Mouse (Mus musculus): ENCODE measurements at regions not wholly inside any gene's neighbourhood (a gene's known extent, or its start where the extent isn't known, plus 50 kb on each side); places are given as distances from the start of the nearest gene placed in this dataset.
A peak's percentile ranks its signal among the peaks of the same experiment; 100 is the strongest.

- no peak for DNase-seq
Measured at GRCm38 (mm10) chr14:71359581-71359980, 759.9 kb upstream of the Fam160b2 start.

DNA sequence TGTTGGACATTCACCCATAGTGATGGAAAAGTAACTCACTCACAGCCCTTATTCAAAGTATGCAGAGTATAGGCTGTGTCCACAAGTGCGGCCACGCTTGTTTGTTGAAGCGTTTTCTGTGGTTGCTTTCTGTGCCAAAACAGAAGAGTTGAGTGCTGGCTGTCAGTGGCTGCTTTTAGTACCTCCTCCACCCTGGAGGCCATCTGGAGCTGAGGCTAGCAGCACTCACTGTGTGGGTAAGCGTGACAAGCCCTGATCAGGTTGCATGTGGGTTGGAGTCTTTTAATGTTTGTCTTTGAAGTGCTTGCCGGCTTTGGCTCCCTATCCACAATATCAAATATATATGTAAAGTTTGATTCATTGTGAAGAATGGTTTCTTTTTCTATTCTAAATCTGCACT lies 738.6 kb upstream of the Fam160b2 start:
- DNase-seq = no peak

GRCm38 (mm10) chr14:71336906-71337305 lies 737.3 kb upstream of the Fam160b2 start:
- no peak for DNase-seq

DNA sequence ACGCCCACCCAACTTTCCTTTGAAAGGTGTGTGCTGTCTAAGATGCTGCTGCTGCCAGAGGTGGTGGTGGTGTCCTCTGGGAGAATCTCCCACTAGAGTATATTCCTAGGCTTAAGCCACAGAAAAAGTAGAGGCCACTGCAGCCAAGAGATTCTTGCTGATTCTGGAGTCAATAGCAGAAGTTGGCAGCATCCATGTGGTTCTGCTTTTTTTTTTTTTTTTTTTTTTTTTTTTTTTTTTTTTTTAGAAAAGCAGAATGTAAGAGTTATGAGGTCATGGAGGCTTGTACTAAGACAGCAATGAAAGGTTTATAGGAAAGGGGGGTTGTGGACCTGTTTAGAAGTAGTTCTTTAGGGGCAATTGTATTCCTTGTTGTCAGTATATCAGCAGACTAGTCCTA lies 734.4 kb upstream of the Fam160b2 start:
- no peak for DNase-seq

DNA sequence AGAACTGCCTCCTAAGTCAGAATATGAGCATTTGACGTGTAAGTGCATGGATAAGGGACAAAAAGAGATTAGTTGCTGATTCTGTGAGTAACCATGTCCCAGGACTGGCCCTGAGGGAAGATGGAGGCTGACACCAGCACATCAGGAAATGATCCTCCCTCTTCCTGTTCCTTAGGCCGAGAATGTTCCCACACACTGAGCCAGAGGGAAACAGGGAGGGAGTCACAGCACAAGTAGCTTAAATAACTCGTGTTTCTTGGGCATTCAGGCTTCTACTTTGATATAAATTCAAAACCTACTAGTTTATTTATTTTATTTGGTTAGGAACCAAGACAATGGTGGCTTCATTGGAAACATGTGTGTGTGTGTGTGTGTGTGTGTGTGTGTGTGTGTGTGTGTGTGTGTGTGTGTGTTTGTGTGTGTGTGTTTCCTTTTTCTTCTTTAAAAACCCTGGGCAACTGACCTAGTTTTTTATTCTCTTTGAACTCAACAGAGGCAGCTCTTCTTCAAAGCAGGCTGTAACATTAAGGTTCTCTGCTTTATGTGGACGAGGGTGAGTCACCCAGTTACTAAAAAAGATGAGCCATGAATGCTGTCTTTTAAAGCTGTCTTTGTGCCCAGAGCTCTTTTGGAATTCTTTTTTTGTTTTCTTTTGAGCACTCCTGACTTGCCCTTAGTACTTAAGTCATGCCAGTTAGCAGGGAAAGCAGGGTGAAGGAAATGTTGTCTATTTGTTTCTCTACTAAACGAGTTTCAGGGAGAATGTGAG lies 730.4 kb upstream of the Fam160b2 start:
- DNase-seq = no peak

DNA sequence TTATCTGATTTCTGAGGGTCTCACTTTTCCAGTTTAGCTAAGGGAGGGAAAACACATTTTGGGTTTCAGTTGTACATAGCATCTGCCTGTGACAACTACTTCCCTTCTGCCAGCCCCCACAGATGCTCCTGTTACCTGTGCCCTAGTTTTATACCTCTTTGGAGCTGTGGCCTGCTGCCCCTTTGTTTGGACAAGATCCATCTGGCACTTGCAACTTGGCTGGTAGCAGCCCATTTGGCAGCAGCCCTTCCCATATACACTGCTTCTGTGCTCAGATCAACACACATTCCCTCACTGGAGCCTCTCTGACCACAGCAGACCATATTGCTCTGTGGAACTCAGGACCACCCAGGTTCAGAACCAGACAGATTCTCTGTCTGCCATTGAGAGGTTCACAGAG lies 728.0 kb upstream of the Fam160b2 start:
- DNase-seq = no peak

- no peak for DNase-seq
Measured at GRCm38 (mm10) chr14:71326521-71327105, 727.0 kb upstream of the Fam160b2 start.

DNA sequence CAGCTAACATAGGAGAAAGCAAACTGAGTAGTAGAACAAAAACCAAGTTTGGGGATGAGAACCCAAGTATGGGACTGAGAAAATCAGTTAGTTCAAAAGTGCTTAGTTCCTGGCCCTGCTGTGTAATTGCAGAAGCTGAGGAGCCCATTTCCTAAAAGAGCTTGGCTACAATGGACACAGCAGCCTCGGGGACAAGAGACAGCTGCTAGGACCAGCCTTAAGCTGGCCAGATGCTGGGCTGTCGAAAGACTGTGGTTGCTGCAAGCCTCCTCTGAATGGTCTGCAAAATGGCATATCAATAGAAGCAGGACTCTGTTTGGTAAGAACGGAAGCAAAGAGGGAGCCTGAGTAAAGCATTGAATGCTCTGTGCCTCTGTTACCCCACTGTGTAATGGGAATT lies 715.6 kb upstream of the Fam160b2 start:
- DNase-seq = no peak

DNA sequence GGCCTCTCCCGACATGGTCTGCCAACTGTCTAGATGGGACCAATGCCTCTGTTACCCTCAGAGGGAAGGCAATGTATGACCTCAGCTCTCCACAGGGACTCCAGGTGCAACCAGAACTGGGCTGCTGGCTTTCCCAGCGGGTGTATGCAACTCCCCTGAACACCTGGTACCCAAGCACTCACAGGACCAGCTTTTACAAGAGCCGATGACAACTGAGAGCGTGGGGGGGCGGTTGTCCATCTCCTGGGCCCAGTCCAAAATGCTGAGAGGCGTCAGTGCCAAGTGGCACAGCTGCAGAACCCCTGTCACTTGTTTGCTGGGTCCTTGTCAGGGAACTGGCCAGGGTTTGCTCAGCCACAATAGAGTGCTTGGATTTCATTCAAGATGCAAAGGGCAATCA lies 700.1 kb upstream of the Fam160b2 start:
- no peak for DNase-seq

GRCm38 (mm10) chr14:71281568-71281967 lies 681.9 kb upstream of the Fam160b2 start:
- no peak for DNase-seq

DNA sequence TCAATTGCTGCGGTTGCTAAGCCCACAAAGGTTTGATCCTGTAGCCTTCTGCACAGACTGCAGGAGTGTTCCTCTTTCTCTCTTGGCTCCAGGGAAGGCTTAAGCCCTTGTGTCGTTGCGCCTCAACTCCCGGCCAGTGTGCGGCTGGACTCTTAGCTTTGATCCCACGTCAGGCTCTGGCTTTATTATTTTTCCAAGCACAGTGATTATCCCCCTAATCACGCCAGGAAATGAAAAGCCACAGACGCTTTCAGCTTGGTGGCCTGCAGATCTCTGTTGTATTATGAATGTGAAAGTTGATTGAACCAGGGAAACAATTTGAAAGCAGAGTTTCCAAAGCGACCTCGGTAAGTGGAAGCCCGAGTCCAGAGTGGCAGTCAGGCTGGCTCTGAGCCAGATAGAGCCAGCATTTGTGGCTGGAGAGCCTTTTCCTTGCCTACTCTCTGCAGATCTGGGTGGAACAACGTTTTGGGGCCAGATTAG lies 676.7 kb upstream of the Fam160b2 start:
- DNase-seq = peak; percentile 5

- DNase-seq = no peak
Measured at GRCm38 (mm10) chr14:71272470-71272869, 672.8 kb upstream of the Fam160b2 start.

DNA sequence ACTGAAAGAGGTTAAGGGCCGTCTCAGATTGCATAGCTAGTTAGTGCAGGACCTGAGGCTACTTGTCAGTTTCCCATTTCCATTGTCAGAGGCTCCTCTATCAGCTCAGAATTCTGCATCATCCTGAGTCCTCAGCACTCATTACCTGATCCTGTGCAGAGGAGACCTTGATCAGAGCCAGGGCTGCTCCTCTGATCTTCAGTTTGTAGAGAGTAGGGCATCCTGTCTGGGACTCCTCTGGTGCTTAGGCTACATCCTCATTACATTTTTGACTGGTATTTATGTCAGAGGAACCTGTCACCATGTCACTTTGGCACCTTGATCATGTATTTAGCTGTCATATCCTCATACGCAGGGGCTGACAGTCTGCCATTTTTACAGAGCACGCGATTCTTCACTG lies 658.0 kb upstream of the Fam160b2 start:
- no peak for DNase-seq

DNA sequence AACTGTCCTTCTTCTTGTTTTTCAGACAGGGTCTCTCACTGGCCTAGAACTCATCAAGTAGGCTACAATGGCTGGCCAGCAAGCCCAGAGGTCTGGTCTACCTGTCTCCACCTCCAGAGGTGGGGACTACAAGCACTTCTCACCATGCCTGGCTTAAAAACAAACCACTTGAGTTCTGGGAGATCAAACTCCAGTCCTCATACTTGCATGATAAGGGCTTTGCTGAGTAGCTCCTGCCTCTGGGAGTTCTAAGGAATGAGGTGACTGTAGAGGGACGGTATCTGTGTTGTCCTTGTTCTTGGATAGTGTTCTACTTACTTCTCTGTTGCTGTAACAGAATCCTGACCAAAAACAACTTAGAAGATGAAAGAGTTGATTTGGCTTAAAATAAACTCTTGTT lies 654.6 kb upstream of the Fam160b2 start:
- DNase-seq = no peak

- no peak for DNase-seq
Measured at GRCm38 (mm10) chr14:71252136-71252535, 652.5 kb upstream of the Fam160b2 start.

DNA sequence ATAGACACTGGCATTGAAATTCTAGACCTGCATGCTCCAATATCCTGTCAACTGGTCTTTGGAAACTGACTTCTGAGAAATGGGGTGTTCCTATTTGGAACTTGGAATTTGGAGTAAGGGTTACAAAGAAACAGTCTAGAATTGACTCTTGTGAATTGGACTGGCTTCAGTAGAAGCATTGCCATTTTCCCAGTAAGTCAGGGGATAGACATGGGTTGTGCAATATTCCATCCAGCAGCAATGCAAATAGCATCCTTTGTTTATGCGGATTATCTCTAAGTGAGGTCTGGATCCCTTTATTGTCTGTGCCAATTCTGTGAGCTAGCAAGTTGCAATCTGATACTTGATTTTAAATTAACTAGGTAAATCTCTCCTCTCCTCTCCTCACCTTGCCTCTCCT lies 651.5 kb upstream of the Fam160b2 start:
- DNase-seq = no peak

- no peak for DNase-seq
Measured at GRCm38 (mm10) chr14:71249387-71249965, 649.8 kb upstream of the Fam160b2 start.

DNA sequence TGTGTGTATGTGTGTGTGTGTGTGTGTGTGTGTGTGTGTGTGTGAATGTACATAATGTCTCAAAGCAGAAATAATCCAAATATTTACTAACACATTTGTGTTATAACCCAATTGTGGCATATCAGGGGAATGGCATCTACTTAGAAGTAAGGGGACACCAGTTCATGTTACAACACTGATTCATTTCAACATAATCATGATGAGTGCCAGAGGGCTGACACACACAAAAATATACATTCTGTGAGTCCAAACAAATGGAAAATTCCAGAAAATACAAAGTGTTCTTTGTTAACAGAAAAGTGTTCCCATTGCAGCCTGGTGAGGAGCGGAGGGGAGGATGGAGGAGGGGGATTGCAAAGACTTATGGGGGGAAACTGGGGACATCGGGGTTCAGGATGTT lies 648.9 kb upstream of the Fam160b2 start:
- DNase-seq = no peak

- no peak for DNase-seq
Measured at GRCm38 (mm10) chr14:71241655-71242390, 642.2 kb upstream of the Fam160b2 start.

GRCm38 (mm10) chr14:71236192-71236591 lies 636.6 kb upstream of the Fam160b2 start:
- no peak for DNase-seq

GRCm38 (mm10) chr14:71234900-71235299 lies 635.3 kb upstream of the Fam160b2 start:
- no peak for DNase-seq

DNA sequence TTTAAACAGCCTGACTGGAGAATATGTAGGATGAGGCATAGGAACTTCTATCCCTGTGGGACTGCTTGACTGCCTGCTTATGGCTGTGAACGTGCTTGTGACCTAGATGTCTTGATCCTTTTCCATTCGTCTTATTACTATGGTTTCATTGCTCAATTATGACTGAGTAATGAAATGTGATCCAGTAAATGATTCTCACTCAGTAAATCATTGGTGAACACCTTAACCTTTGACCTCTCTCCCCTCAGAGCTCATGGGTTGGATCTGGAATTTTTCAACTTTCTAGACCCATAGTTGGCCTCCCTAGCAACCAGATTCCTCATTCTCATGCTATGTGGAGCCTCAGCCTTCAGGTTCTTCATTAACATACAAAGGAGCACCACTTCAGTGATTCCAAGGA lies 634.6 kb upstream of the Fam160b2 start:
- no peak for DNase-seq

- DNase-seq = no peak
Measured at GRCm38 (mm10) chr14:71231223-71231815, 631.7 kb upstream of the Fam160b2 start.

Measured in kidney, adult 18-20 months (tissue).